In genomic region chr11:58199229-58200037, GRCm38 (mm10) we compare ENCODE assay signal across 8 mouse cellular contexts. TPM values are rescaled to one million over a fixed set of nuclear protein-coding genes. Genes with fewer than 3 reads are reported as not detected.
DNase-seq lines count a peak whose midpoint lies in the region; TF ChIP-seq lines count a peak whose summit lies in the region.
"Not testable (repeated sequence)": the region's sequence is repeated elsewhere in the genome, so short reads cannot be mapped to it uniquely, and the experiment has no call there.

TSS of gene Igtp (plus strand) at chr11:58199556.
TSS of gene Irgm2 (plus strand) at chr11:58199618.

- H3K9me3 ChIP-seq in ES-Bruce4 (replicated peaks; ENCODE audit: control insufficient read depth, insufficient read depth, low read length, poor library complexity, severe bottlenecking); hindbrain, embryonic 10.5 days: not testable (repeated sequence)

- TF ChIP-seq CTCF in ES-Bruce4 (IDR thresholded peaks at IDR 0.05; ENCODE audit: low read depth, low read length) = not testable (repeated sequence)

- WGBS in hindbrain, embryonic 10.5 days = 9% methylated on average over 15 of the region's 15 CpGs

- not testable (repeated sequence) for TF ChIP-seq POLR2A in ES-Bruce4 (IDR thresholded peaks at IDR 0.05; ENCODE audit: insufficient read depth, low read length)

- not testable (repeated sequence) for H3K27me3 ChIP-seq in ES-Bruce4 (ENCODE audit: control insufficient read depth, insufficient read depth, low read length, poor library complexity, severe bottlenecking); hindbrain, embryonic 10.5 days (ENCODE audit: insufficient read depth, poor library complexity, severe bottlenecking)

- TF ChIP-seq EP300 in ES-Bruce4 (IDR thresholded peaks at IDR 0.05; ENCODE audit: insufficient read depth, low read depth, low read length) = not testable (repeated sequence)

- not testable (repeated sequence) for H3K36me3 ChIP-seq in ES-Bruce4 (ENCODE audit: control insufficient read depth, insufficient read depth, low read length, poor library complexity, severe bottlenecking); hindbrain, embryonic 10.5 days

- peak; percentile 37 for DNase-seq in cerebellum, adult 9-11 months
- peak; percentile 25 to 26 for DNase-seq in frontal cortex, postnatal 14 days (ENCODE audit: low spot score in 2 of 2)
- peak; percentile 43 for DNase-seq in hindbrain, embryonic 10.5 days (ENCODE audit: low spot score)
- peak; percentile 39 to 53 for DNase-seq in layer of hippocampus, postnatal 10 days (ENCODE audit: low spot score in 2 of 2)
- DNase-seq in lung, postnatal 14 days = peak; percentile 78
- DNase-seq in ovary, postnatal 10 days (ENCODE audit: low spot score) = peak; percentile 53
- DNase-seq in thymus, postnatal 0 days (ENCODE audit: low spot score) = peak; percentile 83

- H3K9ac ChIP-seq in ES-Bruce4 (ENCODE audit: low read depth, poor library complexity, severe bottlenecking) = not testable (repeated sequence)

- peak within 1 kb of the TSS; percentile 44 for H3K4me3 ChIP-seq in ES-Bruce4 (ENCODE audit: low read depth, low read length)
- peak within 1 kb of the TSS; percentile 58 for H3K4me3 ChIP-seq in hindbrain, embryonic 10.5 days

- H3K27ac ChIP-seq in ES-Bruce4 (ENCODE audit: insufficient read depth, low read length) = not testable (repeated sequence)
- peak within 1 kb of the TSS; percentile 79 for H3K27ac ChIP-seq in hindbrain, embryonic 10.5 days

- not testable (repeated sequence) for H3K4me1 ChIP-seq in ES-Bruce4 (ENCODE audit: control insufficient read depth, insufficient read depth, low read length); hindbrain, embryonic 10.5 days (replicated peaks)

RNA-seq across cellular contexts. Expression of gene Igtp, which starts in this region (rescaled TPM):
- polyA plus RNA-seq in ES-Bruce4 (2011; ENCODE audit: insufficient read depth, insufficient read length, low read depth, missing spikeins) = 9.9 and 10.1 TPM in 2 replicates
- polyA plus RNA-seq in hindbrain, embryonic 10.5 days (2016; fragmentation: Nextera tagmentation; extraction: Ambion mirVana) = 1.6 and 2.5 TPM in 2 replicates
- under 1 TPM; 0.85 to 0.94 TPM for total RNA-seq in layer of hippocampus, postnatal 10 days (2021)
- 65.3 and 67.3 TPM in 2 replicates for polyA plus RNA-seq in thymus, postnatal 0 days (2015; fragmentation: Nextera tagmentation; extraction: Ambion mirVana)

RNA-seq across cellular contexts. Expression of gene Irgm2, which starts in this region (rescaled TPM):
- 5.4 and 5.6 TPM in 2 replicates for polyA plus RNA-seq in ES-Bruce4 (2011; ENCODE audit: insufficient read depth, insufficient read length, low read depth, missing spikeins)
- polyA plus RNA-seq in hindbrain, embryonic 10.5 days (2016; fragmentation: Nextera tagmentation; extraction: Ambion mirVana) = 0.44 and 0.55 TPM in 2 replicates
- total RNA-seq in layer of hippocampus, postnatal 10 days (2021) = 1 to 10 TPM; 1.2 to 1.6 TPM
- 12.1 and 12.5 TPM in 2 replicates for polyA plus RNA-seq in thymus, postnatal 0 days (2015; fragmentation: Nextera tagmentation; extraction: Ambion mirVana)

Comparison
In these comparisons a context has a peak if more than half of its experiments do, and no peak if none do; other contexts are left out.
1. DNase-seq: peak in every context shown above with its lines; median percentile 83 in thymus, postnatal 0 days; 78 in lung, postnatal 14 days; 53 in ovary, postnatal 10 days; 46 in layer of hippocampus, postnatal 10 days; 43 in hindbrain, embryonic 10.5 days; 37 in cerebellum, adult 9-11 months; 26 in frontal cortex, postnatal 14 days.